Mouse (Mus musculus): ENCODE measurements at regions not wholly inside any gene's neighbourhood (a gene's known extent, or its start where the extent isn't known, plus 50 kb on each side); places are given as distances from the start of the nearest gene placed in this dataset.

DNA sequence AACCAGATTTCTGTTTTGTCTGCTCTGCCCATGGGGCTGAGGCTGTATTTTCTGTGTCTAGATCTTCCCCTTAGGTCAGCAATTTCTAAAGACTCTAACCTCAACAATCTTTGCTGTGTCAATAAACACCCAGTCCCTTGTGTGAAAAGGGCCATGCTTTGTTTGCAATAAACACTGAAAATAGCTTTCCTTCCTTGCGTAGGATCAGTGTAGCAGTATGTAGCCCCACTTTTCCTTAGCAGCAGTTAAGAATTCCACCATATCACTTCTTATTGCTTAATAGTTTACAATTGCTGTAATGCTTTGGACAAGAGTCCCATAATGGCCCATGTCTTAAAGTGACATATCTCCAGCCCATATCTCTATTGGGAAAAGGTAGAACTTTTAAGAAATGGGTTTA is 205.3 kb downstream of the Lnpk start:
- no peak for TF ChIP-seq CTCF (IDR thresholded peaks at IDR 0.05; ENCODE audit: borderline replicate concordance, insufficient read depth, low read length)
- TF ChIP-seq POLR2A (IDR thresholded peaks at IDR 0.05; ENCODE audit: low read depth, low read length) = no peak
